Mouse (Mus musculus) forebrain, embryonic 14.5 days (tissue): Measurements from ENCODE around the gene Folr2. TPM values are rescaled to one million over a fixed set of nuclear protein-coding genes. Genes with fewer than 3 reads are reported as not detected.
A peak's percentile ranks its signal among the peaks of the same experiment; 100 is the strongest.

Experiments used
- ATAC-seq: fragments of 200-750 bp; cut with Nextera tagmentation; 2 replicates; pipeline ENCODE4 v1.8.0; 2017; ENCODE audit warnings: mild to moderate bottlenecking, moderate library complexity
- DNase-seq: peaks from one replicate; pipeline ENCODE4 v3.0.0-alpha.2; 2015; ENCODE audit warnings: low spot score
- H3K27ac ChIP-seq: fragments of 300-500 bp; sonication (generic); 2 replicates; pipeline ENCODE4 v1.5.1; 2014; ENCODE audit warnings: low read depth, mild to moderate bottlenecking, control low read depth, low read length, moderate library complexity
- H3K27me3 ChIP-seq: fragments of 300-500 bp; sonication (generic); replicated peaks from 2 replicates; pipeline ENCODE4 v1.6.1; 2014; ENCODE audit warnings: low read length, control low read depth, mixed read lengths; ENCODE audit not compliant: control insufficient read depth, insufficient read depth
- H3K36me3 ChIP-seq: fragments of 300-500 bp; sonication (generic); 2 replicates; pipeline ENCODE4 v1.6.1; 2014; ENCODE audit warnings: low read length, control low read depth; ENCODE audit not compliant: control insufficient read depth, insufficient read depth
- H3K4me1 ChIP-seq: fragments of 300-500 bp; sonication (generic); 2 replicates; pipeline ENCODE4 v1.6.1; 2014; ENCODE audit warnings: antibody characterized with exemption, low read length, control low read depth; ENCODE audit not compliant: control insufficient read depth, insufficient read depth
- H3K4me2 ChIP-seq: fragments of 300-500 bp; sonication (generic); 2 replicates; pipeline ENCODE4 v1.6.1; 2014; ENCODE audit warnings: mild to moderate bottlenecking, control low read depth, low read length
- H3K4me3 ChIP-seq: fragments of 300-500 bp; sonication (generic); 2 replicates; pipeline ENCODE4 v1.5.1; 2014; ENCODE audit warnings: low read depth, low read length, control low read depth
- H3K9ac ChIP-seq: fragments of 300-500 bp; sonication (generic); 2 replicates; pipeline ENCODE4 v1.6.1; 2014; ENCODE audit warnings: mild to moderate bottlenecking, low read length, control low read depth, moderate library complexity
- H3K9me3 ChIP-seq: fragments of 300-500 bp; sonication (generic); replicated peaks from 2 replicates; pipeline ENCODE4 v1.6.1; 2016; ENCODE audit warnings: low read length, control low read depth, mixed read lengths; ENCODE audit not compliant: control insufficient read depth
- WGBS: fragments of 180-500 bp; shearing (Covaris S2); extraction: QIAGEN DNeasy Blood & Tissue Kit; methylation state at CpG from one replicate; pipeline ENCODE4 v1.1.7; 2014; 5-methylcytosine and 5-hydroxymethylcytosine counted together
- polyA plus RNA-seq: library from polyadenylated mRNA; unstranded; fragments of >200 nt; fragmentation: Nextera tagmentation; extraction: Ambion mirVana; gene quantifications from 2 replicates; pipeline ENCODE4 v1.2.1, GENCODE M21; 2014

Gene Folr2
- polyA plus RNA-seq, 1 experiment from 2014 or later = 1.8 TPM

- DNase-seq (no peak), ATAC-seq (no peak)
- Histone ChIP-seq H3K27me3 (no peaks in the 10 kb centered on the region), H3K36me3 (no peaks in the 10 kb centered on the region), H3K4me3 (no peak overlapping the region), H3K27ac (no peak overlapping the region), H3K9ac (no peak overlapping the region), H3K4me2 (no peak overlapping the region), H3K4me1 (no peaks in the 10 kb centered on the region), H3K9me3 (no peaks in the 10 kb centered on the region)
- WGBS = 88% methylated on average over 6 of the region's 6 CpGs
Measured at GRCm38 (mm10) chr7:101852846-101853245, 4.1 kb downstream of the Folr2 start.

DNA sequence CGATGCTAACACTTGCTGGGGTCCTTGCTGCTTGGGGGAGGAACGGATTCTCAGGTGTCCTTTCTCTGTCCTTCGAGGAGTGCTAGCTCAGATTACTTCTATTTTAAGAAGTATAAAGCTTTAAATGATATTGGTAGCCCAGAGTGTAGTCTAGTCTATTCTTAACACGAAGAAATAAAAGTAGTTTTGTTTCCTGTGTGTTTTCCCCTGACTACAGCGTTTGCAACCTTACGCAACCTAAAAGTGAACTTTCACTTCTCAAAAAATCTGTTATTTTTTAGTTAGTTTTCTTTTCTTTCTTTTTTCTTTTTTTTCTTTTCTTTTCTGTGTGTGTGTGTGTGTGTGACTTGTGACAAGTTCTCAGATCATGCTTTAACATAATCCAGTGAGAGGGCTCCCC, 5.3 kb downstream of the Folr2 start:
- H3K4me1 ChIP-seq = no peaks in the 10 kb centered on the region
- 84% methylated on average over 6 of the region's 6 CpGs for WGBS
- no peaks in the 10 kb centered on the region for H3K27me3 ChIP-seq
- H3K27ac ChIP-seq = no peak overlapping the region
- H3K4me3 ChIP-seq = no peak overlapping the region
- ATAC-seq (no peak), DNase-seq (no peak)
- H3K4me2 ChIP-seq = no peak overlapping the region
- no peaks in the 10 kb centered on the region for H3K36me3 ChIP-seq
- no peaks in the 10 kb centered on the region for H3K9me3 ChIP-seq
- no peak overlapping the region for H3K9ac ChIP-seq

DNA sequence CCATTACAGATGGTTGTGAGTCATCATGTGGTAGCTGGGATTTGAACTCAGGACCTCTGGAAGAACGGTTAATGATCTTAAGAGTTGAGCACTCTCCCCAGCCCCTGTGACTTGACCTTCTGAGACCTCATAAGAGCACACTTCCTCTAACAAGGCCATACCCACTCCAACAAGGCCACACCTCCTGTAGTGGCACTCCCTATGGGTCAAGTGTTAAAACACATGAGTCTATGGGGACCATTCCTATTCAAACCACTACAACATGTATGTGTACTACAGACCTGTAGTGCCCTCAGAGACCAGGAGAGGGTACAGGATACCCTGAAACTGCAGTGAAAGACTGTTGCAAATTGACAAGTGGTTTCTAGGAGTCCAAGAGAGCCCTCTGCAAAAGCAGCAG, 9.1 kb downstream of the Folr2 start:
- H3K27me3 ChIP-seq = no peaks in the 10 kb centered on the region
- 100% methylated on average over 1 of the region's 1 CpGs for WGBS
- ATAC-seq (no peak), DNase-seq (no peak)
- no peaks in the 10 kb centered on the region for H3K9me3 ChIP-seq
- H3K4me3 ChIP-seq = no peak overlapping the region
- no peak overlapping the region for H3K9ac ChIP-seq
- no peaks in the 10 kb centered on the region for H3K4me1 ChIP-seq
- no peak overlapping the region for H3K27ac ChIP-seq
- H3K4me2 ChIP-seq = no peak overlapping the region
- no peaks in the 10 kb centered on the region for H3K36me3 ChIP-seq

DNA sequence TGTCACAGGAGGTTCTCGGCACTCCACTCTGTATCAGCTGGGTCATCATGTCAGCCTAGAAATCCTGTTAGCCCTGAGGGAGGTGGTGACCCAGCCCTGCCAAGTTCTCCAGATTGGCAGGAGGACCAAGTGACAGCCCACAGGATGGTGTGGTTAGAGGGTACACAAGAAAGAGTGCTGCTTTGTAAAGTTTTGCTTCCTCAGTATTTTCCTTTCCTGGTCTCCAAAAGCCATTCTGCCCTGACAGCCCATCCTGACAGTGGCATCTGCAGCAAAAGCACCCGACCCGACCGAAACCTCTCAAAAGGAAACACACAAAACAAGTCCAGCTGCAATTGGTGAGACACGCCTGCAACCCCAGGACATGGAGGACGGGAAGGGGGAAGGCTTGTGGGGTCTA, 12.8 kb downstream of the Folr2 start:
- no peak overlapping the region for H3K9ac ChIP-seq
- no peak overlapping the region for H3K27ac ChIP-seq
- no peak for ATAC-seq
- no peak overlapping the region for H3K4me3 ChIP-seq
- no peaks in the 10 kb centered on the region for H3K4me1 ChIP-seq
- DNase-seq = no peak
- WGBS = 84% methylated on average over 6 of the region's 6 CpGs
- H3K9me3 ChIP-seq = no peaks in the 10 kb centered on the region
- no peaks in the 10 kb centered on the region for H3K36me3 ChIP-seq
- H3K27me3 ChIP-seq = no peaks in the 10 kb centered on the region
- no peak overlapping the region for H3K4me2 ChIP-seq

DNA sequence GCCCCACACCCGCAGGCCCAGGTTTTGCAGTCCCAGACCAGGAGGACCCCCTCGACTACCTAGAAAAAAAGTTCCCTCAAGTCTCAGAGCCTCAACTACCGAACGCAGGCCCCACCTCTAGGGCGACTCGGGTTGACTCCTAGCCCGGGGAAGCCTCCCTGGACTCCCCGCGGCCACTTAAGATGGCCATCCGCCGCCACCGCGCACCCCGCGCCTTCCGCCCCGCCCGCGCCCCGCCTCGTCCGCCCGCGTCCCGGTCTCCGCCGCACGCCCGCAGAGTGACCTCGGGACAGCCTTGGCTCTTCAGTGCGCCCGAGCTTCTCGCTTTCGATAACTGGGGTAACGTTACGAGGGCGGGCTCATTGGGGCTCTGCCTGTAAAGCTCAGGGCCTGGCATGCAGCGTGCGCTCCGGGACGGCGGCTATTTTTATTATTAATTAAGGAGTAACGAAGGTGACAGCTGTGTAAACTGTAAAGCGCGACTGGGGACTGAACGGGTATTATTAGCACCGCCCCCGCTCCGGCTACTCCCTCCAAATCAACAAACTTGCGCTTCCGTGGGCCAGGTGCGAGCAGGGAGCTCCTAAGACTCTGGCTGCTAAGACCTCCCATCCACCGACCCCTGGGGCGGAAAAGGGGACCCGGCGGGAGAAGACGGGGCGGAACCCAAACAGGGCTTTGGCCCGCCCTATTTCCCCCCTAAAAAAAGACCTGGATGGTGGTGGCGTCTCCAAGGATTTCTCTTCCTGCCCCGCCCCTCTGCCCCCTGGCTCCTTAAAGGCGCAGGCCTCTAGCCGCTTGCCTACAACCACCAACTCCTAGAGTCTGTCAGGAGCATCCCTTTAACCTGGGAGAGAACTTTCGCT, 19.2 kb downstream of the Folr2 start, which contains the start of gene Inppl1:
Gene Inppl1, minus strand, starts transcription at position 624 of the 866 bp plus-strand sequence.
- Histone ChIP-seq H3K27ac (peak within 1 kb of the TSS; percentile 88), H3K9me3 (no peaks in the 10 kb centered on the region), H3K4me1 (peaks cover 16% of the 10 kb centered on the region), H3K9ac (peak within 1 kb of the TSS; percentile 87), H3K36me3 (peaks cover 7% of the 10 kb centered on the region; the same call in 1 of the 2 replicates), H3K4me3 (peak within 1 kb of the TSS; percentile 68), H3K4me2 (peak within 1 kb of the TSS; percentile 92), H3K27me3 (no peaks in the 10 kb centered on the region)
- WGBS = under 1% methylated on average over 59 of the region's 64 CpGs
- peak; percentile 88 for DNase-seq
- ATAC-seq = peak; percentile 73

GRCm38 (mm10) chr7:101837154-101837605, 19.8 kb downstream of the Folr2 start:
- Histone ChIP-seq H3K27ac (peak overlapping the region; percentile 88), H3K36me3 (peaks cover 14% of the 10 kb centered on the region), H3K9ac (peak overlapping the region; percentile 87), H3K4me1 (peaks cover 16% of the 10 kb centered on the region), H3K9me3 (no peaks in the 10 kb centered on the region), H3K4me2 (peak overlapping the region; percentile 92), H3K27me3 (no peaks in the 10 kb centered on the region), H3K4me3 (peak overlapping the region; percentile 68)
- ATAC-seq (peak; percentile 4; the same call in 1 of the 2 replicates), DNase-seq (no peak)
- 0% methylated on average over 20 of the region's 20 CpGs for WGBS

DNA sequence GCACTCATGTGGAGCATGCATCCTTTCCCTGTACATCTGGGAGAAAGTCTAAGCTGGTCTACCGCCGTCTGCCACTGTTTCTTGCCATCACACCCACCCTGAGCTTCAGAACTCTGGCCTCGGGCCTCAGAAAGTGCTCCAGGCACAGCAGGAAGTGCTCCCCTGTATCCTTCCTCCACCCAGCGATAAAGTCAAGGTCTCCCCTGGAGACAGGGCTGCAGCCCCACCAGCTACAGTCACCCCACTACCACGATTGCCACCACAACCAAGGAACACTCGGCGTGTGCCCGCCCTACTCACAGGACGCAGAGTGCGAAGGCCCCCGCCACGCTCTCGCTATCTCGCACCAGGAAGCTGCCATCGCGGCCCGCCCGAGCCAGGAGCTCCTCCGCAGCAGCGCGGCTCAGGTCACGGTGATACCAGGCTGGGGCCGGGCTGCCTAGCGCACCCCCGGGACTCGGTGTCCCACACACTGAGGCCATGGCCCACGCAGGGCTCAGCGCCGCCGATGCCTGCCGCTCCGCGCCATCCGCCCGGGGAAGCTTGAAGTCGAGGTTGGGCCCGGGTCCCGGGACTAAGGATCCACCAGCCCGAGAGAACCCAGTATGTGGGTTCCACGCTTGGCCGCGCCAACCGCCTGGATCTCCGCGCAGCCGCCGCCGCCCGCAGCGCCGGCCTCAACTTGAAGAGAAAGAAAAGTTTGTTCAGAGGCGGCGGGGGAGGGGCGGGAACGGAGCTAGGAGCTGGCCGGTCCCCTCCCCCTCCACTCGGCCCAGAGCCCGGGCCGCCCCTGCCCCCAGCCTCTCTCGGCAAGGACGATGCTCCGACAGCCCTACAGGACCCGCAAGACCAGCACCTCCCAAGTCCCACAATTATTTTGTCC, 20.5 kb downstream of the Folr2 start:
- H3K4me3 ChIP-seq = peak overlapping the region; percentile 68
- H3K4me1 ChIP-seq = peaks cover 16% of the 10 kb centered on the region
- H3K36me3 ChIP-seq = peaks cover 20% of the 10 kb centered on the region
- peak; percentile 55 for ATAC-seq
- WGBS = 0% methylated on average over 52 of the region's 63 CpGs
- peak; percentile 77 for DNase-seq
- no peaks in the 10 kb centered on the region for H3K9me3 ChIP-seq
- H3K27me3 ChIP-seq = no peaks in the 10 kb centered on the region
- peak overlapping the region; percentile 87 for H3K9ac ChIP-seq
- peak overlapping the region; percentile 92 for H3K4me2 ChIP-seq
- H3K27ac ChIP-seq = peak overlapping the region; percentile 88

DNA sequence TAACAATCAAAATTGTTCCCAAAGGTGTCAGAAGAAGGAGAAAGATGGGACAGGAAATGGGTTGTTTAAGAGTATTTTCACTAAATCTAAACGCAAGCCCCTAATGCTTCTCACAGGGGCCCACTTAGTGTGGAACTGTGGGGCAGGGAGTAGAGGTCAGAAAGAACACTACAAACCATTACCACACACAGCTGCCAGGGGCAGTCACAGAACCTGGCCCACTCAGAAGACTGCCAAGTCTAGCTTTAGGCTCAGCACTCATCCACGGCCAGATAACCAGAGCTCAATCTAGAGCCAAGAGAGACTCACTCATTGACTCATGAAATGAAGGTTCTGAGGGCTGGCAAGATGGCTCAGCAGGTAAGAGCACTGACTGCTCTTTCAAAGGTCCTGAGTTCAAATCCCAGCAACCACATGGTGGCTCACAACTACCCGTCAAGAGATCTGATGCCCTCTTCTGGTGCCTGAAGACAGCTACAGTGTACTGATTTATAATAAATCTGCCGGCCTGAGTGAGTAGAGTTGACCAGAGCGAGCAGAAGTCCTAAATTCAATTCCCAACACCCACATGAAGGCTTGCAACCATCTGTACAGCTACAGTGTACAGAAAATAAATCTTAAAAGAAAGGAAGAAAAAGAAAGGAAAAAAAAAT, 21.4 kb downstream of the Folr2 start:
- H3K36me3 ChIP-seq = peaks cover 29% of the 10 kb centered on the region
- WGBS = 41% methylated on average over 5 of the region's 5 CpGs
- DNase-seq (no peak), ATAC-seq (no peak)
- H3K27me3 ChIP-seq = no peaks in the 10 kb centered on the region
- H3K9me3 ChIP-seq = no peaks in the 10 kb centered on the region
- H3K9ac ChIP-seq = no peak overlapping the region; the same call in 1 of the 2 replicates
- peak overlapping the region; percentile 92 for H3K4me2 ChIP-seq
- no peak overlapping the region for H3K27ac ChIP-seq
- H3K4me1 ChIP-seq = peaks cover 16% of the 10 kb centered on the region
- H3K4me3 ChIP-seq = peak overlapping the region; percentile 68
